Mouse (Mus musculus): Measurements from ENCODE around the gene Cmip. TPM values are rescaled to one million over a fixed set of nuclear protein-coding genes. Genes with fewer than 3 reads are reported as not detected.

Cmip gene
- polyA plus RNA-seq, 1 experiment from 2014 or later = 131 TPM

DNA sequence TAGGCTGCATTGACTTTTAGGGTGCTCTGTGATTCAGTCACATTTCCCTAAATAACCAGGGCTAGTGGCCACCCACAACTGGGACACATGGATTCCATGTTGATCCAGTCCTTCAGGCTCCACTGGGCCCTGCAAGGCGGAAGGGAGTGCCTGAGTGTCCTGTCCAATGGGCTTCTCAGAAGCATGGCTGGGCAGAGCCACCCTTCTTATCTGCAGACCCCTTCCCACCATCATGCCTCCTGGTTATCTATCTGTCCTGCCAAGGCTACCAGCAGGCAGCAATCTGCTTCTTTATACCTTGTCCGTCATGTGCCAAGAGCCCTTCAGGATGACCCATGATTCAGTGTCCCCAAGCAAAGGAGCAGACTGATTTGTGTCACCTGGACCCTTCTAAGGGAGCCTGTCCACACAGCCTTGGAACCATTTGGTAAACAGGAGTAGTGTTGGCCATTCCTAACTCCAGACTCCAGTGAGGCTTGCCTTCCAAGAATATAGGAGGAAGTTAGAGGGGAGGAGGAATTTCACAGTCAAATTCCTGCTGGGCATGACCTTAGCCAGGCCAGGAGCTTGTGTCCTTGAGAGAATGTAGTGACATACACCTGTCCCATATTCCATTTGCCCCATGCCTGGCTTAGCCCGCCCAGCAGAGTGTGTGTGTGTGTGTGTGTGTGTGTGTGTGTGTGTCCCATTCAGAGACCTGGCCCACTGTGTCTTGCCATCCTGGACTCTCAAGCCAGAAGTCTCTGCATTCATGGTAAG, 103.5 kb downstream of the Cmip start:
- DNase-seq (ENCODE audit: low spot score) (no peak), ATAC-seq (ENCODE audit: low FRiP score) (no peak)
- Histone ChIP-seq H3K4me2 (replicated peaks) (no peak overlapping the region), H3K9ac (no peak overlapping the region), H3K27me3 (ENCODE audit: control insufficient read depth, insufficient read depth, low read length) (no peaks in the 10 kb centered on the region), H3K36me3 (replicated peaks; ENCODE audit: control insufficient read depth, insufficient read depth) (no peaks in the 10 kb centered on the region), H3K27ac (no peak overlapping the region), H3K9me3 (ENCODE audit: control insufficient read depth, low read length) (no peaks in the 10 kb centered on the region), H3K4me3 (replicated peaks; ENCODE audit: low read length) (no peak overlapping the region), H3K4me1 (replicated peaks; ENCODE audit: control insufficient read depth, insufficient read depth, low read length) (peaks cover 15% of the 10 kb centered on the region)
- 94% methylated on average over 3 of the region's 3 CpGs for WGBS

GRCm38 (mm10) chr8:117361595-117362437, 105.0 kb downstream of the Cmip start:
- Histone ChIP-seq H3K4me3 (replicated peaks; ENCODE audit: low read length) (no peak overlapping the region), H3K36me3 (replicated peaks; ENCODE audit: control insufficient read depth, insufficient read depth) (no peaks in the 10 kb centered on the region), H3K9me3 (ENCODE audit: control insufficient read depth, low read length) (no peaks in the 10 kb centered on the region), H3K9ac (no peak overlapping the region), H3K27ac (no peak overlapping the region), H3K27me3 (ENCODE audit: control insufficient read depth, insufficient read depth, low read length) (no peaks in the 10 kb centered on the region), H3K4me1 (replicated peaks; ENCODE audit: control insufficient read depth, insufficient read depth, low read length) (peaks cover 13% of the 10 kb centered on the region), H3K4me2 (replicated peaks) (no peak overlapping the region)
- no peak for ATAC-seq (ENCODE audit: low FRiP score)
- 84% methylated on average over 12 of the region's 12 CpGs for WGBS
- DNase-seq (ENCODE audit: low spot score) = no peak

GRCm38 (mm10) chr8:117362438-117362726, 105.5 kb downstream of the Cmip start:
- H3K27me3 ChIP-seq (ENCODE audit: control insufficient read depth, insufficient read depth, low read length) = no peaks in the 10 kb centered on the region
- H3K27ac ChIP-seq = no peak overlapping the region
- H3K4me3 ChIP-seq (replicated peaks; ENCODE audit: low read length) = no peak overlapping the region
- 78% methylated on average over 2 of the region's 2 CpGs for WGBS
- H3K9me3 ChIP-seq (ENCODE audit: control insufficient read depth, low read length) = no peaks in the 10 kb centered on the region
- no peak overlapping the region for H3K9ac ChIP-seq
- DNase-seq (ENCODE audit: low spot score) = no peak
- H3K4me2 ChIP-seq (replicated peaks) = no peak overlapping the region
- H3K36me3 ChIP-seq (replicated peaks; ENCODE audit: control insufficient read depth, insufficient read depth) = no peaks in the 10 kb centered on the region
- peaks cover 13% of the 10 kb centered on the region for H3K4me1 ChIP-seq (replicated peaks; ENCODE audit: control insufficient read depth, insufficient read depth, low read length)
- ATAC-seq (ENCODE audit: low FRiP score) = no peak

DNA sequence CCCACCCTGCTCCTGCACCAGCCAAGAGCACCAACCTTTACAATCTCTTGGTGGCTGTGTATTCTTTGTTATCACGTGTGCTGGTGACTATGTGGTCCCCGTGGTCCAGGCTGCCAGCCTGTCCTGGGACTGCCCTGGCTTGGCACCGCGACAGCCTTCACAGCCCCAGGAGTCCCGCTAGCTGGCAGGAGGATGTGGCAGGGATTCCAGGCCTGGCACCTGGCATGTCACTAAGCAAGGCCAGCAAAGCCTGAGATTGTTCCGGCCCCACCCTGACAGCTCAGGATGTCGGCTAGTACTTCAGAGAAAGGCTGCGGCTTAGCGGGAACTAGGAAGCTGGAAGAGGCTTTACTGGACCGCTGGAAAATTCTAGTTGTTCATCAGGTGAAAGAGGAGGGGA, 106.4 kb downstream of the Cmip start:
- 73% methylated on average over 10 of the region's 10 CpGs for WGBS

DNA sequence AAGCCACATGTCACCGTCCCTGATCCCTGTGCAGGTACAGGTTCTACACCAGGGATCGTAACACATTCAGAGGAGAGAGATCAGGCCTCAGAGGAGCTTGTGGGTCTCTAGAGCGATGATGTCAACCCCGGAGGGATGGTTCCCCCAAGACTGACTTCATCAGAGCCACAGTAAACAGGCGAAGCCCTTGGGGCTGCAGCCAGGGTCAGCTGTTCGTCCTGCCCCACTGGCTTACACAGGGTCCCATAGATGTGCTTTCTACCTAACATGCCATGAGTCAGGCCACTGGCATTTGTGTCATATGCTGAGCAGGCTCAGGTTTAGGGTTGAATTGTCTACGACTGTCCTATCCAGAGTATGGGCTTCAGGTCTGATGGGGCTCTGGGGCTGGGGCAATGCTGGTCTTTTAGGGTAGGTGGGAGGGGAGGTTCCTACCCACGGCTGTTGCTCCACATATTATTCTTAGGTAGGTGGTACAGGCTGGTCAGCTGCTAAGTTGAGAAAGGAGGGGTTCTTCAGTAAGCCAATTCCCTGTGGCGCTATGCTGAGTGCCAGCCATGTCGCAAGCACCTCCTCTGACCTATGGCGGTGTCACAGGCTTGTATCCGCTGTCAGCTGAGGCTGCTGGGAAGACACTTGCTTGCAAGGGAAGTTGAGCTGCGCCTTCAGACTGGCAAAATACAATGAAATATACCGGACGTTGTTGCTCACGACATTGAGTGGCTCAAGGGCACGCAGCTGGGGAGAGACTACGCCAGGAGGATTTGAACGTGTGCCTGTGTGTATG, 107.7 kb downstream of the Cmip start:
- Histone ChIP-seq H3K27ac (no peak overlapping the region), H3K27me3 (ENCODE audit: control insufficient read depth, insufficient read depth, low read length) (no peaks in the 10 kb centered on the region), H3K9ac (no peak overlapping the region), H3K4me2 (replicated peaks) (no peak overlapping the region), H3K36me3 (replicated peaks; ENCODE audit: control insufficient read depth, insufficient read depth) (no peaks in the 10 kb centered on the region), H3K4me3 (replicated peaks; ENCODE audit: low read length) (no peak overlapping the region), H3K4me1 (replicated peaks; ENCODE audit: control insufficient read depth, insufficient read depth, low read length) (peaks cover 18% of the 10 kb centered on the region), H3K9me3 (ENCODE audit: control insufficient read depth, low read length) (no peaks in the 10 kb centered on the region)
- no peak for ATAC-seq (ENCODE audit: low FRiP score)
- no peak for DNase-seq (ENCODE audit: low spot score)
- WGBS = 87% methylated on average over 19 of the region's 19 CpGs

More for the DNA sequence above, 106.4 kb downstream of the Cmip start:
- H3K4me1 ChIP-seq (replicated peaks; ENCODE audit: control insufficient read depth, insufficient read depth, low read length) = peaks cover 13% of the 10 kb centered on the region
- no peak overlapping the region for H3K4me2 ChIP-seq (replicated peaks)
- no peak overlapping the region; the same call in 1 of the 2 replicates for H3K27ac ChIP-seq
- no peaks in the 10 kb centered on the region for H3K27me3 ChIP-seq (ENCODE audit: control insufficient read depth, insufficient read depth, low read length)
- no peaks in the 10 kb centered on the region for H3K9me3 ChIP-seq (ENCODE audit: control insufficient read depth, low read length)
- no peak overlapping the region for H3K9ac ChIP-seq
- DNase-seq (ENCODE audit: low spot score) = no peak
- H3K36me3 ChIP-seq (replicated peaks; ENCODE audit: control insufficient read depth, insufficient read depth) = no peaks in the 10 kb centered on the region
- H3K4me3 ChIP-seq (replicated peaks; ENCODE audit: low read length) = no peak overlapping the region
- ATAC-seq (ENCODE audit: low FRiP score) = no peak

- Histone ChIP-seq H3K4me3 (replicated peaks; ENCODE audit: low read length) (no peak overlapping the region), H3K36me3 (replicated peaks; ENCODE audit: control insufficient read depth, insufficient read depth) (no peaks in the 10 kb centered on the region), H3K9ac (no peak overlapping the region), H3K27ac (no peak overlapping the region), H3K9me3 (ENCODE audit: control insufficient read depth, low read length) (no peaks in the 10 kb centered on the region), H3K4me1 (replicated peaks; ENCODE audit: control insufficient read depth, insufficient read depth, low read length) (peaks cover 35% of the 10 kb centered on the region), H3K27me3 (ENCODE audit: control insufficient read depth, insufficient read depth, low read length) (no peaks in the 10 kb centered on the region), H3K4me2 (replicated peaks) (no peak overlapping the region)
- 60% methylated on average over 7 of the region's 7 CpGs for WGBS
- no peak for ATAC-seq (ENCODE audit: low FRiP score)
- no peak for DNase-seq (ENCODE audit: low spot score)
Observed at GRCm38 (mm10) chr8:117366475-117366874, 109.6 kb downstream of the Cmip start.

DNA sequence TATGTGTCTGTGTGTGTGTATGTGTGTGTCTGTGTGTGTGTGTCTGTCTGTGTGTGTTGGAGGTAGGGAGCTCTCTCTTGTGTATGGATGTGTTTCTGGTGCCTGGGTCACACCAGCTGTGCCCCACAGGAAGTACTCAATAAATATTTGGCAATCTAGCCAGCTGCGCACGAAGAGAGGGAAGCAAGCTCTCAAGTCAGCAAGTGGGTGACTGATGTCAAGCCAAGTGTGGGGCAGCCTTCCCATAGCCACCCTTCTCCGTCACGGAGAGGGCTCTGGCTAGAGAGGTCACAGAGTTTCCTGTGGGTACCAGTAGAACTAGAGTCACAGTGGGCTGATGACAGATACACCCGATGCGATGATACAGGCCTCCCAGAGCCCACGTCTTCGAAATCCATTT, 110.6 kb downstream of the Cmip start:
- Histone ChIP-seq H3K27me3 (ENCODE audit: control insufficient read depth, insufficient read depth, low read length) (no peaks in the 10 kb centered on the region), H3K4me2 (replicated peaks) (no peak overlapping the region), H3K4me1 (replicated peaks; ENCODE audit: control insufficient read depth, insufficient read depth, low read length) (peaks cover 45% of the 10 kb centered on the region), H3K9ac (no peak overlapping the region), H3K4me3 (replicated peaks; ENCODE audit: low read length) (no peak overlapping the region), H3K36me3 (replicated peaks; ENCODE audit: control insufficient read depth, insufficient read depth) (no peaks in the 10 kb centered on the region), H3K9me3 (ENCODE audit: control insufficient read depth, low read length) (no peaks in the 10 kb centered on the region), H3K27ac (no peak overlapping the region)
- no peak for ATAC-seq (ENCODE audit: low FRiP score)
- 79% methylated on average over 8 of the region's 8 CpGs for WGBS
- DNase-seq (ENCODE audit: low spot score) = no peak

DNA sequence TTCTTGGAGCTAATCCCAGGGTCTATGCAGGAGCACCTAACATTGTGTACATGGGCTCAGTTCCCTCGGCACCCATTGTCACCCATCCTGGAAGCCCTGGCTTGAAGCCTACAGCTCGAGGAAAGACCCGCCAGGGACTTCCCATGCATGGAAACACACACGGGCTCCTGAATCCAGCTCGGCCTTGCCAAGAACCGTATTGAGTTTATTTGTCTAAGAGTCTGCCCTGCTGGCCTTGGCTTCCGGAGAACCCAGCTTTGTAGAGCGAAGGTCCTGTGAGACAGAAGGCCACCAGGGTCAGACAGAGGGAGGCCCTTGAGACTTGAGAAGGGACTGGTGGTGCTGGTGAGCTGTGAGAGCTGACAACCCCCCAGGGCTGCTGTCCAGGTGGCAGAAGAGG, 111.9 kb downstream of the Cmip start:
- Histone ChIP-seq H3K9ac (no peak overlapping the region), H3K27ac (no peak overlapping the region), H3K27me3 (ENCODE audit: control insufficient read depth, insufficient read depth, low read length) (no peaks in the 10 kb centered on the region), H3K36me3 (replicated peaks; ENCODE audit: control insufficient read depth, insufficient read depth) (no peaks in the 10 kb centered on the region), H3K4me1 (replicated peaks; ENCODE audit: control insufficient read depth, insufficient read depth, low read length) (peaks cover 40% of the 10 kb centered on the region), H3K4me2 (replicated peaks) (no peak overlapping the region), H3K9me3 (ENCODE audit: control insufficient read depth, low read length) (no peaks in the 10 kb centered on the region), H3K4me3 (replicated peaks; ENCODE audit: low read length) (no peak overlapping the region)
- 74% methylated on average over 8 of the region's 8 CpGs for WGBS
- DNase-seq (ENCODE audit: low spot score) (no peak), ATAC-seq (ENCODE audit: low FRiP score) (no peak)

GRCm38 (mm10) chr8:117370009-117370408, 113.1 kb downstream of the Cmip start:
- Histone ChIP-seq H3K4me3 (replicated peaks; ENCODE audit: low read length) (no peak overlapping the region), H3K4me1 (replicated peaks; ENCODE audit: control insufficient read depth, insufficient read depth, low read length) (peaks cover 38% of the 10 kb centered on the region), H3K9ac (no peak overlapping the region), H3K27ac (no peak overlapping the region), H3K27me3 (ENCODE audit: control insufficient read depth, insufficient read depth, low read length) (no peaks in the 10 kb centered on the region), H3K9me3 (ENCODE audit: control insufficient read depth, low read length) (no peaks in the 10 kb centered on the region), H3K4me2 (replicated peaks) (no peak overlapping the region), H3K36me3 (replicated peaks; ENCODE audit: control insufficient read depth, insufficient read depth) (no peaks in the 10 kb centered on the region)
- 74% methylated on average over 8 of the region's 8 CpGs for WGBS
- ATAC-seq (ENCODE audit: low FRiP score) (no peak), DNase-seq (ENCODE audit: low spot score) (no peak)
